Mouse (Mus musculus) adrenal gland, postnatal 36 days (tissue): ENCODE data around the gene Srpr. TPM values are rescaled to one million over a fixed set of nuclear protein-coding genes. Genes with fewer than 3 reads are reported as not detected.
A peak's percentile ranks its signal among the peaks of the same experiment; 100 is the strongest.

ENCODE experiments used
- DNase-seq, 2 experiments: peaks; one replicate each; pipeline ENCODE4 v3.0.0; 2021; ENCODE audit warnings: mixed read lengths in 1 of 2
- long read RNA-seq, 2 experiments: library from polyadenylated mRNA; stranded (forward); transcript quantifications; one replicate each; pipeline ENCODE4 v2.0.0; 2021; ENCODE audit warnings: borderline sequencing depth in 2 of 2
- total RNA-seq, 2 experiments: library from RNA; stranded (reverse); gene quantifications; 2 replicates each; pipeline ENCODE4 v1.2.3; 2021

Srpr gene
- 100 to 1,000 TPM; 166 to 172 TPM for total RNA-seq
- long read RNA-seq, experiment 1, transcript Srpr-201 (14 exons, 2,993 nt), result major isoform, 57 of 102 reads
- long read RNA-seq, experiment 1, partial matches to known transcripts, result 40 of 102 reads
- long read RNA-seq, experiment 1, other reads (novel, unspliced or antisense), result 5 of 102 reads
- long read RNA-seq, experiment 2, transcript Srpr-201 (14 exons, 2,993 nt), result major isoform, 54 of 63 reads
- long read RNA-seq, experiment 2, partial matches to known transcripts, result 7 of 63 reads
- long read RNA-seq, experiment 2, other reads (novel, unspliced or antisense), result 2 of 63 reads

DNA sequence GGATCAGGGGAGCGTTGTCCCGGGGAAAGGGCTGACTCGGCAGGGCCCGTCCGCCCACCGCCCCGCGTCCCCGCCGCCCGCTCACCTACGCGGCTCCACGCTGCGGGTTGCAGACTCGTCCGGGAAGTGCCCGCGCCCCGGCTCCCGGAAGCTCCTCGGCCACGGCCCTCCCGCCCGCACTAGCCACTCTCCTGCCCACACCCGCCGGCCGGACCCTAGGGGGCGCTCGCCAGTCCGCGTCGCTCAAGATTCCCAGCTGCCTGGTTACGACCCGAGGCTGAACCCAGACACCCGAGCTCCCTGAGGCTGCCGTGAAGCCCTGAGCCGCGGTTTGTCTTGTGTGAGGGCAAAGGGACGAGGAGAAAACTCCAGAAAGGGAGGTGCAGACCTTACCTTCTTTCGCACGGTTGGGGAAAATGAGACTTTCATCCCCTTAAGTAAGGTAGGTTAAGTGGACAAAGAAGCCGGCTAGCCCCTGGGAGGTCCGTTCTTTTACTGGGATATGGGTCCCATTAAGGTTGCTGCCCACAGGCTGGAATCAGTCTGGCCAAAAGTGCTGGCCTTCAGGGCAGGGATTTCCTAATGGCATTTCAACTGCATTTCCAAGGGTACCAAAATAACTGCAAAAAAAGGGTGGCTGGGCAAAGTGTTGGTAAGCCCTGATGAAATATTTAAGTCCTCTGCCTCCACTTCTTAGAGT, at the start of gene Srpr, which contains the start of gene Tirap:
Gene Srpr, plus strand, starts transcription at position 404 of the 700 bp plus-strand sequence.
Gene Tirap, minus strand, starts transcription at position 520 of the 700 bp plus-strand sequence.
- DNase-seq, result peak; percentile 96 to 98

DNA sequence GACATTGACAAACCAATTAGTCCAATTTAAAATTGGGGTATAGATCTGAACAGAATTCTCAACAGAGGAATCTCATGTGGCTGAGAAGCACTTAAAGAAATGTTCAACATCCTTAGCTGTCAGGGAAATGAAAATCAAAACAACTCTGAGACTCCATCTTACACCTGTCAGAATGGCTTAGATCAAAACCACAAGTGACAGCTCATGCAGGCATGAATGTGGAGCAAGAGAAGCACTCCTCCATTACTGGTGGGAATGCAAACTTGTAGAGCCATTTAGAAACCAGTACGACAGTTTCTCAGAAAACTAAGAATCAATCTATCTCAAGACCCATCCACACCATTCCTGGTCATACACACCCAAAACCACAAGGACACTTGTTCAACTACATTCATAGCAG, 47.1 kb upstream of the Srpr start:
- DNase-seq, result no peak

DNA sequence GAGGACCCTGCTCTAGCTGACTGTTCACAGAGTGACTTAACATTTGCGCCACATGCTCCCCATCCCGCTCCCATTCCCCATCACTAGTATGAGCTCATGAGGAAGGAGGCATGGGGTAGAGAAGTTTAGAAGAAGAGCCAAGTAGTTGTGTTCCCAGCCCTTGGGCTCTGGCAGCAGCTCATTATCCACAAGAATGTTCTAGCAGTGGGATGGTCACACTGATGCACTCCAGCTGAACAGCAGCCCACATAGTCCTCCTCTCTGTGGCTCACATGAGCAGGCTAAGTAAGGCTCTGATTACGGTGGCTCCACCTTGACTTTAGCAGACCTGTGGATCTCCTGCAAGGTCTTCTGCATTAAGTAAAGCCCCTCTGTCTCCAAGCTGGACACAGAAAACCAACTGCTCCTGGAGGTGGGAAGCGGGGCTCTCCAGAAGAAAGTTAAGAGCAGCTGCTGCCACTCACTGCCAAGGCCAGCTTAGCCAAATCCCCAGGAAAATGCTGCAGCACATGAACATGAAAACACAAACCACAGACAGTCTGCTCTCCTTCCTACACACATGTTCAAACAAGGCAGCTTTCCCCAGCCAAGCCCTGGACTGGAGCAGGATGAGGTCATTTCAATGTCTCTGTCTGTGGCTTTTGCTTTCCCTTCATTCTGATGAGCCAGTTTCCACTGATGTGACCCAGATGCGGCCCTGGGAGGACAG, 43.8 kb upstream of the Srpr start:
- no peak for DNase-seq

DNA sequence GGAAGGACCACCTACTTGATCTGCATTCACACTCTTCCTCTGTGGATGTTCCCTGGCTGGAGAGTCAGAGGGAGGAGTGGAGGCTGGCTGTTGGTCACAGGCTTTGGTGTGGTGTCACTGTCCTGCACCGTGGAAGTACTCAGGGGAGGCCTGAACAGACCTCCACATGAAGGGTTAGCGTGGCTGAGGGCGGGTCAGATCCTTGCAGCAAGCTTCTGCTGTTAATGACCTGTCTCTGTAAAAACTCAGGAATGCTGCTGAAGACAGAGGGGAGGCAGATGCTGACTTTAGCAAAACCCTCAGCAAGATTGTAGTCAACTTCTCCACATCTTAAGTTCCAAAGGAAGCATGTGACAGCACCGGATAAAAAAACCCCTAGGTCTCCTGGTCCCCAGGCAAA, 43.1 kb upstream of the Srpr start:
- DNase-seq, result no peak

DNA sequence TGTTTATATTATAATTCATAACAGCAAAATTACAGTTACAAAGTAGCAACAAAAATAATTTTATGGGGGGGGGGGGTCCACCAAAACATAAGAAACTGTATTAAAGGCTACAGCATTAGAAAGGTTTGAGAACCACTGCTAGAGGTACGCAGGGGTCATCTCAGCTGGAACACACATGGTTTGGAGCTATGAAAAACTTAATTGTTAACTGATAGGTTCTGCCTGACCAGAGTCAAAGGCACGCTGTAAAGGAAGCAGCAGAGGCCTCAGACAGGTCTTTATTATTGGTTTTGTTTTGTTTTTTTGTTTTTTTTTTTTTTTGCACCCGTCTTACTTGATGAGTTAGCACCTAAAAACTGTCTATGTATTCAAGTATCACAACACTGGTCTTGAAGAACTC, 41.5 kb upstream of the Srpr start:
- DNase-seq, result no peak

DNA sequence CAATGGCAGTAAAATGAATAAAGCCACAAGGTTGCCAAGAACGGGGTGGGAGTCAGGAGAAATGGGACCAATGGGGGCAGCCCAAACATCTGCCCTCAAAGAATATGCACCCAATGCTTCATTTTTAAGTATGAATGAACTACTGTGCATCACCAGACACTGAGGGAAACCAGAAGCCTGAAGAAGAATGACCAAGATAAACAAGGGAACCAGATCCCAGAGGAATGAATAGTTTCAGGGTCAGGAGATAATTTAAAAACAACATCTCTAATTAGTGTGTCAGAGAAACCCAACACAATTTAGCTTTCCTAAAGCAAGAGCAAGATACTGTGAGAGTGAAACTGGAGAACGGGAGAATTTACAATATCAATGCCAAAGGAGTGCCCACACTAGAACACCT, 39.3 kb upstream of the Srpr start:
- DNase-seq, result no peak

DNA sequence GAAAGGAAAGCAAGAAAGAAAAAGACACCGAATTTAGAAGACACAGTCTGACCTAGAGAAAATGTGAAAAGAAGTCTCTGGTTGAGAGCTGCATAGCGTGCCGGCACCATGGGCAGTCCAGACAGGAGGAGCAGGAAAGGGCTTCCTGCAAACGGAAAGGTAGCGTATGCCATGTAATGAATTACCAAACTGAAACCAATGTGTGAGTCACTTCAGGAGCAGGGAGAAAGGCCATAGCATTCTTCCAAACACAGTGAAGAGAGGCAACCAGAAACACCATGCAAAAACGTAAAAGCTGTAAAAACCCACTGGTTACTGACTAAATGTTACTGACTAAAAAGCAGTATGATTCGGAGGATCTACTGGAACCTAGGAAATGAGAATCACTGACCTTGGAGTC, 38.3 kb upstream of the Srpr start:
- peak in 1 of 2 experiments; percentile 20 for DNase-seq

DNA sequence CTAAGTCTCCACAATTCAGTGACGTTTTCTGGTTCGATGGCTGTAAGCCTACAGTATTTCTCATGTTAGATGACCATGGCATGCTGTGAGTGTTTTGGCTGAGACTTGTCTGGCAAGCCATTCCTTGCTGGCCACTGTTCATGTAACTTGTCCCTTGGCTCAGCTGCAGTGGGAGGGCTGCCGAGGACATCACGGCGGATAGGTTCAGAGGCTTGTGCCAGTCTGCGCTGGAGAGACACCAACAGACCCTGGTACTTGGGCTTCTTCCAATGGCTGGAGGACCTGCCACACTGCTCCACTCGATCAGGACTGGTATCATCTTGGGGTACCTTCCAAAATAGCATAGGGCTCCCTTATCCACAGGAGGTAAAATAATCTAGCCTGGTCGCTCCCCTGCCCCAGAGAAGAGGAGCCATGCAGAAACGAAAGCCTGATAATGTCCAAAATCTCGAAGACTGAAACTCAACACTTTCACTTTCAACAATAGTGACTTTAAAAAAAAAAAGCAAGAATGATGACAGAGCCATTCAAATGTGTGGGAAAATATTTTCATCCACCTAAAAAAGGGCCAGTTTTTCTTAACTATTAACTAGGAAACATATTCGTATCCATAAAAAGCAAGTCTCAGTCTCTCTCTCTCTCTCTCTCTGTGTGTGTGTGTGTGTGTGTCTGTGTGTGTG, 36.8 kb upstream of the Srpr start:
- DNase-seq, result peak; percentile 47 to 59

DNA sequence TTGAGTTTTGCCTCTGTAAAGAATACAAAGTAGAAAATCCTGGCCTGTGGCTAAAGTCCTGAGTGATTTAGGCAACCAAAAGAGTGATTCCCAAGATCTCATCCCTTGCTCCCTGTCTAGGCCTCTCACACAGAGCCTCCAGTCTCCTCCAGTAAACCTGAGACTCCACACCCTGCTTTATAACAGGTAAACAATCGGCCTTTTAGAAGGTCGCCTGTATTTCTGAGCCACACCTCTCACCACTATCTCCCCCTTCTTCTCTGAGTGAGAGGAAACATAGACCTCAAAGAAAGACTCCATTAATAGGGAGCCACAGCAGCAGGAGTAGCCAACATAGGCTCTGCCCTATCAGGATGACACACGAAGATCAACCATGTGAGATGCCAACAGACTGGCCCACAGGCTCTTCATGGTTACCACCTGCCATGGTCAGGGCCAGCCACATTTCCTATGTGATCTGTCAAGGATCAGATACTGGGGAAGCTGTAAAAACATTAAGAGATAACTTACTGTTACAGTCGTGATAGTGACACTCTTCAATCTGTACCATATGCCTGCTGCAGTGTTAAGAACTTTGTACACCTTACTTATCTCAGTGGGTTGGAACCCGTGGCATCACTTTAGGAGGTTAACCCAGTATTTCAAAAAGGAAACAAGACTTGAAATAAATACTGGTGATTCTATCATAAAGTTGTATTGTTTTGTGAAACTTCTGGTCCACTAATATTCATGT, 35.7 kb upstream of the Srpr start:
- no peak for DNase-seq

DNA sequence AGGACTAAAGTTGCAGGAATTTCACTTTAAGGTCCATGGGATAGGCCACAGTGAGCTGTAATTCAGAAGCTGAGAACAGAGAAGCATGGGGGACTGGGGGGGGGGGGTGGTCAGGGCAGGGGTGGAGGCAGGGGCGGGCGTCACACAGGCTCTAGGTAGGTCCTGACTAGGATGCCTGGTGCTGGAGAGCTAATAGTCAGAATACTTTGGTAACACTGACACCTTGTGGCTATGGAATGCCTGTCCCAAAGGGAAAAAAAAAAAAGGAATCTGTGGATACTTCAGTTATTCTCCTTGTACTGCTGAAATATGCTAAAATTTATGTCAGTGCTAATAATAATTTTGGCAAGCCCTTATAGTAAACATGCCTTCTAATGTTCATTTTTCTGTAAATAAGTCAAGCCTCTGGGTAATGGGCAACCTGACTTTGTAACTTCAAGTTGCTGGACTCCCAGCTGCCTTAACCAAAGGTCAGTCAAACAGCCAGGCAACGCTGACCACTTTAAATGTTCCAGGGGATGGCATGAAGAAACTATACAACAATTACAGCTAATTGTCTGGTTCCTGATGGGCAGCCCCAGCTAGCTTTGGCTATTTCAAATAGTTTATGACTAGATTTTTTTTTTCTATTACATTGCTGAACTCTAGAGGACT, 33.7 kb upstream of the Srpr start:
- peak in 1 of 2 experiments; percentile 13 for DNase-seq

DNA sequence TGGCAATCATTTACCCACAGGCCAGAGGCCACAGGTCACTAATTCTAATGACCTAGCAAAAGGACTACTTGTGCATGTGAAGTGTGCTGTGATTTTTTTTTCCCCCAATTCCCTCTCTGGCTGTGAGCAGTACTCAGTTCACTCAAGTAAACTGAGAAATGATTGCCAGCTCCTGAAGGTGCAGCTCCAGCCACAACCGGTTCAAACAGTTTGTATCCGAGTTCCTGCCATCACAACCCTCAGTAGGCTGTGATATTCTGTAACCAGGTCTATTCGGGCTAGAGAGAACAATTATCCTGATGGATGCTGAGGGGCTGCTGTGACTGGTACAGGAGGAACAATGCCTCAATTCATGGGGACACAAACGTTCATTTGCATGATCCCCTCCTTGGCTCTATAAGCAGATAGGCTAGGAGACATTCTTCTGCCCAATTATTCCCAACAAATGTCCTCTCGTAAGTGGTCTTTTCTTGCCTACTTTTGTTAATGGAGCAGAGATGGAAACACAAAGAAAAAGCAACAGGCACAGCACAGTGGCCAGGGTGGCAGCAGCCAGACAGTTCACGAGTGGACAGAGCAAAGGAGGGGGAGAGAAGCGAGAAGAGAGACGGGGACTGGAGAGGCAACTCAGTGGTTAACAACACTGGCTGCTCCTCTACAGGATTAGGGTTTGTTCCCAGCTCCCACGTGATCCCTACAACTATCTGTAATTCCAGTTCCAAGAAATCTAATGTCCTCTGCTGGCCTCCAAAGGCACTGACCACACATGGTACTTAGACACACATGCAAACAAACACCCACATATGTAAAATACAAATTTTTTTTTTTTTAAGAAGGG, 33.0 kb upstream of the Srpr start:
- DNase-seq, result no peak

DNA sequence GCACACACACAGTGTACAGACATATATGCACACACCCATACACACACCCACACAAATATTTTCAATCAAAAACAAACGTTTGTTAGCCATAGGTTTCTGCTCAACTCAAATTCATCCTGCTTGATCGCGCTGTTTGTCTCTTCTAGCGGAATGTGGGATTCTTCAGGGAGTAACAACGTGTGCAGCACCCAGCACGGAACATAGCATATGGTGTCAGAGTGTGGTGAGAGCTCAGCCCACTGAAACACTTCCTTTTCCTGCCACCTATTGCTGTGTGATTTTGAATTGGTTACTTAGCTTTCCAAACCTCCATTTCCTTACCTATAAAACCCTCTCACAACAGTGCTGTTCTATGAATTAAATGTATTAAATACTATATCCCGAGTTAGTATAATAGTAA, 29.9 kb upstream of the Srpr start:
- DNase-seq, result no peak

DNA sequence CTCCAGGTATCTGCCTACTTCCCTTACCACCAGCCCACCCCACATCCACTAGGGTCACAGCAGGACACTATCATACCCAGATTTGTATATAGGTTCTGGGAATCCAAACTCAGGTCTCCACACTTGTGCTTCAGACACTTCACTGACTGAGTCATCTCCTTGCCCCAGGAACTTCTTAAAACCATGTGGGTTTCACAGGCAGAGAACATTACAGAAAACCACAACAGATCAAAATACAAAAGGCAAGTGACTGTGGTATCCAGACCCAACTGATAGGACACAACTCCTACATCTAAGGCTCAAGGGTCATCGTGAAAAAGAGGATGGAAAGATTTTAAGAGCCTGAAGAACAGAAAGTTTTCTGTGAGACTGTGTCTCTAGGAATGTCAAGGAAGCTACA, 26.6 kb upstream of the Srpr start:
- no peak for DNase-seq

DNA sequence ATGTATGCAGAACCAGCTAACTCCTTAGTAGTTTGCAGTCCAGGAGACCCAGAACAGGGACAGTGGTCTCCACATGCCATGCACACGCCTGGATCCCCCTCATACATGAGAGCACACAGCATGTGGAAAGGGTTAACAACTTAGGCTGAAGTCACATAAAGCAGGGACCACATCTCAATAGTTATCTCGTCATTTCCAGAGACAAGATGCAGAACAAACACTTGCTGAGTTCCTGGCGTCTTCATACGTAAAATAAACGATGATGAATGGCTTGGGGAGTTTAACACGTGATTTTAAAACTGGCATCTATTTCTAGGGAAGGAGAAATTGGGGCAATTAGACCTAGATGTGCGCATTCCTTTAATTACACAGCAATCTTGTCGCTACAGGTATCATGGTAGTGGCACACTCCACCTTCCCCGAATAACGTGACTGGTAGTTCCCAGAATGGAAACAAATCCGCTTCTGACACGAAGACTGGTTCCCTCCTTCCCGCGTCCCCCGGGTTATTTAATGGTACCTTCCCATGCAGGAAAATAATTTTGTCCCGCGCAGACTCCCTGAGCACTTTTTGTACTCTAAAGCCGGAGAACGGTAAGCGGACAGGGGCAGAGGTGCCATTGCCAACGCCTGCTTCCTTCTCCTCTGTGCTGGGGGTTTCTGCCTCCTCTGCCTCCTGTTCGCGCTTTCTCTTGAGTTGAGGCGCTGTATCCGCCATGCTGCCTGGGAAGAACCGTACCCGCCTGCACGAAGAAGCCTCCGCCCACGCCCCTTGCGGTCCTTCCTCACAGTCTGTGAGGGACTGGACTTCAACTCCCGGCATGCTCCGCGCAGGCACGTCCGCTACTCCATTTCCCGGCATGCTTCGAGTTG, 24.5 kb upstream of the Srpr start, which contains the start of gene Dcps:
Gene Dcps, minus strand, starts transcription at position 811 of the 873 bp plus-strand sequence.
- peak; percentile 96 to 98 for DNase-seq

DNA sequence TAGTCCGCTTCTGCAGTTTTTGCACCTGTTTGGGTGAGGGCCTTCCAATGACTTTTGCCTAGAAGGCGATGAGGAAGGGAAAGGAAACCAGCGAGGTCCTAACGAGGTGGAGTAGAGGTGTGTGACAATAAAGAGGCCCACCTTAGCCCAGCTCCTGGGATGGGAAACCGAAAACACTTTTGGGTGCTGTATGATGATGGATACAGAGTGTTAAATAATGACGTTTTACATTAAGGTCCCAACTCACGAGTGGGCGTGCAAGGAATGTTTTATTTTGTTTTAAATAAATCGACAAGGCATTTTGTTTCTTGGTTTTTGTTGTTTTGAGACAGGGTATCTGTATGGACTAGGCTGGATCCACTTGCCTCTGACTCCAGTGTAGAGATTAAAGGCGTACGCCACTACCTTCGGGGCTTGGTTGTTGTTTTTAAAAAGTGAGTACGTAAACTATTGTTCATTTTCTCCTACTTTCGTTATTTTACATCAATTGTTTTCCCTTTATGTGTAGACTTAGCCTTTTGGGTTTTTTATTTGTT, 23.8 kb upstream of the Srpr start:
- DNase-seq, result no peak

DNA sequence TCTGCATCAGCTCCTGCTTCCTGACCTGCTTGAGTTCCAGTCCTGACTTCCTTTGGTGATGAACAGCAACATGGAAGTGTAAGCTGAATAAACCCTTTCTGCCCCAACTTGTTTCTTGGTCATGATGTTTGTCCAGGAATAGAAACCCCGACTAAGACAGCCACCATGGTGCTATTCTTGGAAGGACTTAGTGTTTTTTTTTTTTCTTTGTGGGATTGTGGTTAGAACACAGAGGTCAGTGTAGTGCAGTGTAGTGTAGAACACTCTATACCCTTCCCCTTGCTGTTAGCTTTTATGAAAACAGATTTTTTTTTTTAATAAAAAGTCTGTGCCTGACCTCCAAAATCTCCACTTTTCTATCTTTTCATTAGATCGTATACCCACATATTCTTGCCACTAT, 17.1 kb upstream of the Srpr start:
- DNase-seq, result no peak

DNA sequence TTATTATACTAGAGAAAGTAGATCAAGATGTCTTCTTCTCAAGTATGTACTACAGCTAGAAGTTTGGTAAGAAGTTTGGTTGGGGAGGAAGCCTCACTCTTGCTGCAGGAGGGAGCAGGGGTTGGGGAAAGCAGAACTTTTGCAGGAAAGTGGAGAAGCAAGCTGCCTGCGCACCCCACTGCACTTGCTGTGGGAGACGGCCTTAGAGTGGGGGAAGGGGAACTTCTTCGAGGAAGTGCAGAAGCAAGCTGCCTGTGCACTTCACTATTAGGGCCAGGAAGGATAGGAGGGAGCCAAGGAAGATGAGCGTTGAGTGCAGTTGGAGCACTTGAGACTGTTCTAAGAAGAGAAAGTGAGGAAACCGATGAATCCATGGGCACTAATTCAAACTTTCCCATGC, 16.6 kb upstream of the Srpr start:
- DNase-seq, result no peak

DNA sequence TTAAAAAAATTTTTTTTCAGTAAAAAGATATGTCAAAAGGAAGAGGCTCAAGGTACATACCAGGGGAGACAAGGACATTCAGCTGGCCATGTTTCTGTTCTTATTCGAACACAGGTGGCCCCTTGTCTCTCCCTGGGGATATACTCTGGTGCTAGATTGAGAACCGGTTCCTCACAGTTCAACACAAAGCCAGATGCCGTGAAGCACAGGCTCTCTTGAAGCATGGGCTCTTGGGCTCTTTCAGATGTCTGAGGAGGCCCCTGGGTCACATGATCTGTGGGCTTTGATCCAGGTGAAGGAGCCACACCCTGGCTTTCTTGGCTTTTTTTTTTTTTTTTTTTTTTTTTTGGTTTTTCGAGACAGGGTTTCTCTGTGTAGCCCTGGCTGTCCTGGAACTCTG, 13.5 kb upstream of the Srpr start:
- no peak for DNase-seq

DNA sequence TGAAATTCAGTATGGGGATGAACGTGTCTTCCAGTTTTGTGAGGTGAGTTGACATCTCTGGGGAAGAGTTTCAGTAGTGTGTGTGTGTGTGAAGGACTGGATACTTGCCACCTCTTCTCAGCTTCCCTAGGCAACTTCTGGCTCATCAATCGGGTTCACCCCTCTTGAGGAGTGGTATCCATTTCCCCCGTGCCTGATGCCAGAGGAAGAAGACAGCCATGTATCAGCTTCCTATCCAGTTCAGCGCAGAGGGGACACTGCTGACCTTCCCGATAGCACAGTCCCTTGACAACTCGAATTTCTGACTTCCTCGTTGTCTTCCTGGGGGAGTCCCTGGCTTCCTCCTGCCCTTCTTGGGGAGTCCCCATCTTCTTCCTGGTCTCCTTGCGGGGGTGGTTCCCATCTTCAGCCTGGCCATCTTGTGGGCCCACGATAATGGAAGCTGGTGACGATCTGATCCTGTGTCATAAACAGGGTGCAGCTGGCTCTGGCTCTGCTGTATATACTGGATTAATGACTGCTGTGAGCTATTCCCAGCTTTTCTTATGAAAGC, 12.5 kb upstream of the Srpr start:
- DNase-seq, result no peak
